Mouse (Mus musculus) frontal cortex, adult 2 months (tissue): Measurements from ENCODE around the gene Cfap77. TPM values are rescaled to one million over a fixed set of nuclear protein-coding genes. Genes with fewer than 3 reads are reported as not detected.

Source experiments
- DNase-seq, 2 experiments: peaks; one replicate each; pipeline ENCODE4 v3.0.0; 2022; ENCODE audit warnings: low spot score in 1 of 2; ENCODE audit errors: extremely low spot score in 1 of 2
- polyA plus RNA-seq: library from polyadenylated mRNA; depleted of rRNA; stranded (reverse); fragments of >200 nt; gene quantifications from 2 replicates; pipeline ENCODE4 v1.2.3, GENCODE M21; 2012

Cfap77 gene
- polyA plus RNA-seq, 1 experiment: 0.14 TPM

DNA sequence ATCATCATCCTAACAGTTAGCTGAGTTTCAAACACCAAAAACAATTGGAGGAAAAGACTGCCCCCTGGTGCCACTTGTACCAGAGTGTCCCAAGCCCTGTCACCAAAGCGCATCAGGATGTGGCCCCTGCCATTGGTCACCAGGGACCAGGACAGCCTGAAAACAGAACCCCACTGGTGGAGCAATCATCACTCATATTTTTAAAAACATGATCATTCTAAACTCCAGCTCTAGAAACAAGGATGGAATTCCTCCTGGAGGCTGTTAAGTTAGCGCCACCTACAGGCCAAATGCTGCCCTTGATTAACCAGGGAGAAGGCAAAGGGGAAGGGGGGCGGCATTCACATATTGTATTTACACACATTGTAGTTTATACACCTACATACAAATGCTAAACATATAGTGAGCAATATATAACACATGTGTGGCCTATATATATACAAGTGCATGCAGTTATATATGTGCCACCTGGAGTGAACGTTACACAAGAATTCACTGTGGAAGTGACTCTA is 1.9 kb downstream of the Cfap77 start:
- peak in 1 of 2 experiments; percentile 73 for DNase-seq

DNA sequence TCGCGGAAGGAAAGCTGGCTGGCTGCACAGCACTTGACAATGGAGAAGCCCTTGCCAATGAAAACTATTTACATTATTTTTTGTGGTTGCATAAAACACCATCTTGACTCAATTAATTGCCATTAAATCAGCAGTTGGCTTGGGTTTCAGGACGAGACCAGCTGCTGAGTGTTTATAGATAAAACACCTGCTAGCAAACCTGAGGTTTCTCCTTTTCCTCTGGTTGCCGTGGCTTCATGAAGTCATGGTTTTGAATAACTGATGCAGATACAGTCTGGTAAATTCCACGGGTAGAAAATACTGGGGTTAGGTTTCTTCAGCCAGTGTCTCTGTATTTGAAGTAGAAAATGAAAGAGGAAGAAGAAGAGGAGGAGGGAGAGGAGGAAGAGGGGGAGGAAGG is 2.9 kb downstream of the Cfap77 start:
- DNase-seq: no peak

DNA sequence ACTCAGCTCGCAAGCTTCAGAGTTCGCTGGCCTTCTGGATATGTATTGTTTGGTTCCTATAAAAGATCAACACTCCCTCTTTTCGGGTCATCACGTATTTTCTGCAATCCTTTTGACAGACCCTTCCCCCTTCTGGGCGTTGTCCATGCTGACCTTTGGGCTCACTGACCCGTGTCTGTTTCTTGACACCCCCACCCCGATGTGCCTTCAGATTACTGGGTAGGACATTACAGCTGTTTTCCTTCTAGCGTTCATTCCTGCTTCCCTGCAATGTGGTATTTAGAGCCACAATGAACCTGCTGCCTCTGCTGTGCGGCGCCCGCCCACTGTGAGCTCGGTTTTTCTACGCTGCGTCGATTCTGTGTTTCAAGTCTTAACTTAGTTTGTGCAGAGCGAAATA is 8.7 kb downstream of the Cfap77 start:
- peak in 1 of 2 experiments; percentile 39 for DNase-seq

- DNase-seq: no peak
Measured at GRCm38 (mm10) chr2:29042124-29042523, 12.7 kb downstream of the Cfap77 start.

DNA sequence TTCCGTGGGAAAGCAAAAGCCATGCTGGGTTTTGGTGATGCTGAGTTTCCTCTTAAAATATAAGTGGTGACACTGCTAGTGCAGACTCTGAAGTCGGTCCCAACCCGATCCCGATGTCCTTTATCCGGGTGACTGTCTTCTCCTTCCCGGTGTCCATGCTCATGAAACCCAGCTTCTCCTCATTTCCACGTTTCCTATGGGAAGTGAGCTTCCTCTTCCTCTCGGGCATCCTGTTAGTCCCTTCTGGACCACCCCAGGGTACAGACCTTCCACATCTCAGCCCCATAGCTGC is 13.4 kb downstream of the Cfap77 start:
- DNase-seq: no peak

- no peak for DNase-seq
Measured at GRCm38 (mm10) chr2:29040594-29041476, 14.0 kb downstream of the Cfap77 start.

DNA sequence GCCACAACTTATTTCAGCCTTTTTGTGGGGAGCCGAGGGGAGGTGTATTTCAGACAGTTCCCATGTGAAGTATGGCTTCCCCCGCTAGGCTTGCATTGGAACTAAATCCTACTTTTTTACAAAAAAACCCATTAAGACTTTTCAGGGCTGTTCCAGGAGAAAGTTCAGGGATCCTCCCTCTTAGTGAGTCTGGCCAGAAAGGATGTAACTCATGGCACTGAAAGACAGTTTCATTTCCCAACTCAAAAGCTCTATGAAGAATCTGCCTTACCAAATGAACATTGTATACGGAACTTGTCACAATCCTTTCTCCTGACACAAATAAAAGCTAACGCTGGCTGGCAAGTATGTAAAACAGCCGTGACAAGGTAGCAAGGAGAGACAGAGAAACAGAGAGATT is 15.1 kb downstream of the Cfap77 start:
- no peak for DNase-seq

- no peak for DNase-seq
Measured at GRCm38 (mm10) chr2:29035698-29036097, 19.2 kb downstream of the Cfap77 start.

- no peak for DNase-seq
Measured at GRCm38 (mm10) chr2:29034542-29035475, 20.1 kb downstream of the Cfap77 start.

DNA sequence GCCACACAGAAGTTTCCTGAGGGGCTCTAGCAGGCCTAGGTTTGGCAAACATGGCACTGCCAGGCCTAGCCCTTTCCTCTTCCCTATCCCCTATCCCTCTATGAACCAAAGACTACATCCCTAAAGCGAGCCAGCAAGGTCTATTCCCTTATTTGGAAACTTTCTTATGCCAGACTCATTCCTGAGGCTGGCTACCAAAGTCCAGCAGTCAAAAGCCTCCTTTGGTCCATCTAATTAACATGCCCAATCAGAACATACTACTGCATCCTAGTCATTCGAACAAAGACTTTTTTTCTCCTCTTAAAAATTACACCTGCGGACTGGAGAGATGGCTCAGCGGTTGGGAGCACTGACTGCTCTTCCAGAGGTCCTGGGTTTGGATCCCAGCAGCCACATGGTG is 22.9 kb downstream of the Cfap77 start:
- DNase-seq: no peak

- peak in 1 of 2 experiments; percentile 10 for DNase-seq
Measured at GRCm38 (mm10) chr2:29030048-29030734, 24.7 kb downstream of the Cfap77 start.

- peak; percentile 52 to 79 for DNase-seq
Measured at GRCm38 (mm10) chr2:29025284-29025683, 29.6 kb downstream of the Cfap77 start.

- DNase-seq: no peak
Measured at GRCm38 (mm10) chr2:29023001-29023400, 31.9 kb downstream of the Cfap77 start.

DNA sequence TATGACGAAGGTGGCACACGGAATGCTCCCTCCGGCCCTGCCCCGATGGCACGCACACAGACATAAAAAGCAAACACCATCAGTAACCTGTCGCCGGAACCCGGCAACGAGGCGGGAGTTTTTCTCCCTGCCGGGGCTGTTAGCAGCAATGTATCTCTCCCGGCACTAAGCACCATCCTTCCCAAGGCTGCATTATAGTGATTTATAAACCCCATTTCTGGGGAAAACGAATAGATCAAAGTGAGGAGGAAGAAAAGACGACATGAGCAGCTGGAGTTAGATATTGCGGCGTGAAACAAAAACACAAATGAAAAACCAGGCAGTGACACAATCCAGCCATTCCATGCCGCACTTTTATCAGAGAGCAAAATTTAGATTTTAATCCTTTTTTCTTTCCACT is 33.8 kb downstream of the Cfap77 start:
- DNase-seq: no peak

DNA sequence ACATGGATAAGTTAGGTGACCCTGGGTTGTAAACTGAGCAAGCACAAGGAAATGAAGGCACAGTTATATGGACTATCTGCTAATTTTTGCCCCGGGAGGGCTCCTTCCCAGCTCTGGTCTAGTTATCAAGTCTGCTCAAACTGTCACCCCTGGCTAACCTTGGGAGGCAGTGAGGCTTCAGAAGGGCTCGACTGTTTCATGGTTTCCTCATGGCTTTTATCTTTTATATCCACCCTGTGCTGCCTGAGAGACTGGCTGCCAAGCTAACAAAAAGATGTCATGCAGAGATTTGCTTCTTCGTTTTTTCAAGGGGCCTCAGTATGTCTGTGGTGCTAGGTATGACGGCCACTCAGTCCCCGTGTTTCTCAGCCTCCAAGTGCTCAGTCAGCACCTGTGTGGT is 36.2 kb downstream of the Cfap77 start:
- DNase-seq: no peak

- DNase-seq: no peak
Measured at GRCm38 (mm10) chr2:29016599-29017587, 38.0 kb downstream of the Cfap77 start.

DNA sequence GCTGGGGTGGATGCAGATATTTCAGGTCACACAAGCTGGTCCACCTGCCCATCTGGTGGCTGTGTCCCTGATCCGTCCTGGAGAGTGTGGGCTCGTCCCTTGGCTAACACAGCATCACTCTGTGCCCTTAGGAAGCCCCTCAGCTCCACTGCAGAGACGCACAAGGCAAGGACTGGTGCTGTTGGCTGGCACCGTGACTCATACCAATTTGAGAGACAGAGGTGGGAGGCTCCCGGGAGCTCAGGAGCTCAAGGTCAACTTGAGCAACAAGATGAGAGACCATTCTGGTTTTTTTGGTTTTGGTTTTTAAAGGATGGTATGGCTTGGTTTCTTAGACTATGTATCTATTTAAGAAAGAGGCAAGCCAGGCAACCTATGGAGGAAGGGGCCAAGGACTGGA is 42.3 kb downstream of the Cfap77 start:
- no peak for DNase-seq

GRCm38 (mm10) chr2:29007656-29008055 is 47.2 kb downstream of the Cfap77 start:
- DNase-seq: no peak

DNA sequence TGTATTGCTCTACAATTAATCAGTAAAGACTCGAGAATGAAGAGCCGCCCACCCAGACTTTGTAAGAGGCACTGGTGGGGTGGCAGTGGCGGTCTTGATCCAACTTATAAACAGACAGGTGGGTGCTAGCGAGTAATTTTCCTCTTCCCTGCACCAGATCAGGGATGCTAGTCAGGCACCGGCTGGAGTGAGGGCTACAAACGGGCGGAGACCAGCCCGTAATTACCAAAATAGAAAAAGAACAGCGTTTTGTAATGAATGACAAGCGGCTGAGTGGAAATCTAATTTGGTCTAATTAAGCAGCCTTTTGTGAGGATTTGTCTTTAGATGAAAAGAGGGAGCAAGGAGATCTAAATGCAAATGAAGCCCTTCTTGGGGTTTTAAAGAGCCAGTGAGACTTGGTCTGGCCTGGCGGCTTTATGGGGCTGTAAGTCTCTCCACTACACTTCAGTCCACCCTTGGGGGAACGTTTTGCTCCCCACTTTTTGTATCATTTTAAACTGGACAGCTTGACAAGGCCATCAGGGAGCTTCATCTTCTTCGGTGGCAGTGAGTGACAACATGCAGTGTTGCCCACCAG is 48.3 kb downstream of the Cfap77 start:
- DNase-seq: peak in 1 of 2 experiments; percentile 10
